Mouse (Mus musculus) inflammation-experienced regulatory T-cells, adult 6 months (primary cell): ENCODE data around the gene Ptprr. TPM values are rescaled to one million over a fixed set of nuclear protein-coding genes. Genes with fewer than 3 reads are reported as not detected.

Experiments used
- ATAC-seq: one replicate; pipeline ENCODE4 v1.8.0; 2017
- polyA plus RNA-seq, 3 experiments: library from polyadenylated mRNA; unstranded; fragments of 100-300 nt; shearing (Covaris generic); gene quantifications; one replicate each; pipeline ENCODE4 v1.2.1; 2017

The Ptprr gene
- polyA plus RNA-seq, 3 experiments from 2014 or later = 0.15 to 0.48 TPM; not detected in 1

DNA sequence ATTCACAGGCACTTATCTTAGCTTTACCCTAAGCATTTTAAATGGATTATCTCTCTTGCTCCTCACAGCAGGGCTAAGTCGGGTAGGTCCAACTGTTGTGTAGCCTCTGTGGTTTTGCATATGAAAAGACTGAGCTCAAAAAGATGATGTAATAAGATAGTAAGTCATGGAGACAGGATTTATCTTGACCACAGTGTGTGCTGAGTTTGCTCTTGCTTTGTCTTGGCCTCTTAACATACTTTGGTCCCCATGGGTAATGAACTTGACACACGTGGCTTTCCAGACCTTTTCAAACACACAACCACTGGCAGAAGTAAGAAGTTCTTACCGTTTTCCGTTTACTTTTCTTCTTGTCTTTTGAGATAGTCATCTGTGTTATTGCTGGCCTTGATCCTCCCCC is 250.3 kb downstream of the Ptprr start:
- ATAC-seq = no peak

DNA sequence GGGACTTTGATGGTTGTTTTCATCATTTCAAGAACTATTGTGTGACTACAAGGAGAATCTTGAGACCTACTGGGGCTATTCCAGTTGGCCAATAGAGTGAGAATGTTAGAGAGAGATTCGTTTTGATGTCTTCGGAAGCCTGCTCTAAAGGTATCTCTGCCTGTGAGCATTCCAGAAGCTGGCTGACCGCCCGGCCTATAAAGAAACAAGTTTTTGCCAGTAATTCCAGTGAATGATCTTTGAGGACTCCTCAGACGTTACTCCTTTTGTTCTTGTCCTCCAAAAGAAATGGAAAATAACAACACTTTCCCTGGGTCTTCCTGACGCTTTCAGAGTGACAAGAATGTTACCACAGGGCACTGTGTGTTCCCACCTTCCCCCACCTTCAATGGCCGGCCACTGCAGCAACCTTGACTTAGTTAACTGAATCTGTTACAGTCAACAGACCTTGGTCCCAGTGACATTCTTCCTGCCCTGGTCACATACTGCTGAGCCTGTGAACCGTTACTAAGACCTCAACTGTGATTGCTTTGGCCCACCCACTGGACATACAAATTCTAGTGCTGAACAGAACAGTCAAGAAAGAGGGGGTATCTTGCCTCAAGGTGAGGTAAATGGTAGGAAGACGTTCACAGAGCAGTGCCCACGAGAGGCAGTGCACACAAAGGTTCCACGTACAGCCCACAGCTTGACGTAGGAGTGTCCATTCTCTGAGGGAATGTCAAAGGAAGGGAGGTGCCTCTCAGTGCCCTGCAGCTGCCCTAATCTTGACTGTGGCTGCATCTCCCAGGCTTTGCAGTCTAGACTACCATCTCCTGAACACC is 252.8 kb downstream of the Ptprr start:
- no peak for ATAC-seq

DNA sequence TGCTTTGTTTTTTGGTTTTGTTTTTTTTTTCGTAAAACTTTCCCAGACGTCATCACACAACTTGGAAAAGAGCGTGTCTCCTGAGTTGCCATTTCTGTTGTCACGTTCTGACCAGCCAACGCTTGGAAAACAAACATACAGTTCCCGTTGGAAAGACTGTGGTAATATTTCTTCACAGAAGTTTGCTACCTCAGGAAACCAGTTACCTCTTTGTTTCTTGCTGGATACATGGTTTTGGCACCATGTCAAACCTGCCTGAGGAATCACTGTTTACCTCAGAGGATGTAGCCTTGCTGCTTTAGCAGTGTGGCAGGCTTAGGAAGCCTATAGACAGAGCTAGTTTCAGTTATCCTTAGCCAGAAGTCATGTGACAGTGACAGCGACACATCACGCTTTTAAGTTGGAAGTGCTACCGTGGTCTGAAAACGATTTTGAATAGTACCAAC is 253.5 kb downstream of the Ptprr start:
- no peak for ATAC-seq

DNA sequence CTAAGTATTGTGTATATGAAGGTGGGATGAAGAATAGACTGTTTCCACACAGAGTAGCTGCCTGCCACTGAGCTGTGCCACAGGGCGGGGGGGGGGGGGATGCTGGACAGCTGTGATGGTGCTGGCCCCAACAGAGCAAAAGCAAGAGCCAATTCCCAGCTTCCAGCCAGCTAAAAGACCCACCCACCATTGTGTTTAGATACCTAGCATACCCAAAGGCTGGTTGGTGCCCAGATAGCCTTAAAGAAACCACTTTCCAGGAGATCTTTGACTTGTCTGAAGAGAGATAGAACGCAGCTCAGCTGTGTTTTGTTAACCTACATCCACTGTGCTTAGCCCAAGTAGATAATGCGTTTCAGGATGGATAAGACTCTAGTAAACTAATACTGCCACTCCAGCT is 254.1 kb downstream of the Ptprr start:
- no peak for ATAC-seq

DNA sequence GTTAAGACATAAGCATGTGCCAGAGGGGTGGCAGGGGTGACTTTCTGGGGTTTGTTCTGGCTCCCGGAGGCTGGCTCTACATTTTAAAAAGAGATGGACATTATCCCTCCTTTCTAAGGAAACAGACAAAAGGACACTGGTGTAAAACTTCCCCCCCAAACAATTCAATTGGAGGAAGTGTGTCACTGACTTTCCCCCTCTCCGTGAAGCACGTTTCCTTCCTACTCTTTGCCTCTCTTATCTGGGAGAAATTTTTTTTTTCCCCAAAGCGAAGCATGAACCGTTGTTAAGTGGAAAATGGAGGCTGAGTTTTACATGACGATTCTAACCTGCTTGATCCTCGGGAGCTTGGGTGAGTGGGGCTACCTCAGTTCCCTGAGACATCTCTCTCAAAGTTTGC is 257.3 kb downstream of the Ptprr start, which contains the start of gene Ptprb:
TSS of gene Ptprb (plus strand) at position 244 of the 400 bp plus-strand sequence.
- ATAC-seq = no peak

DNA sequence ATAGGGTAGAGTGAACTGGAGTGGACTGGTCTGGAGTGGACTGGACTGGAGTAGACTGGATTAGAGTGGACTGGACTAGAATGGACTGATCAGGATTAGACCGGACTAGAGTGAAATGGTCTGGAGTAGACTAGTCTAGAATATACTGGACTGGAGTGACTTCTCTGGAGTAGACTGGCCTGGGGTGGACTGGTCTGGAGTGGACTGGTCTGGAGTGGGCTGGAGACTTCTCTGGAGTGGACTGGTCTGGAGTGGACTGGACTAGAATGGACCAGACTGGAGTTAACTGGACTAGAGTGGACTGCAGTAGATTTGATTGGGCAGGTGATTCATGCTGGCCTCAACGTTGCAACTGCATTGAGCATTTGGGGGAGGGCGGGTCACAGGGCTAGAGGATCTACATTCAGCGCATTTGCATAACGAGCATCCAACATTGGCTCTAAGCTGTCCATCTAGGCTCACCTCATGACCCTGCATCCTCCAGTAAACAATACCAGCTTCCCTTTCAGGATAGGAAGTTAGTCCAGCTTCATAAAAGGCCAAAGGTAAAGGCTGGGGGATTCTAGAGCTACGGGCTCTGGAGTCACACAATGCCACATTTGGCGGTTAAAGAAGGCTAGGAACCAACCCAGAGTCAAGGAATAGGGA is 268.8 kb downstream of the Ptprr start:
- ATAC-seq = no peak

DNA sequence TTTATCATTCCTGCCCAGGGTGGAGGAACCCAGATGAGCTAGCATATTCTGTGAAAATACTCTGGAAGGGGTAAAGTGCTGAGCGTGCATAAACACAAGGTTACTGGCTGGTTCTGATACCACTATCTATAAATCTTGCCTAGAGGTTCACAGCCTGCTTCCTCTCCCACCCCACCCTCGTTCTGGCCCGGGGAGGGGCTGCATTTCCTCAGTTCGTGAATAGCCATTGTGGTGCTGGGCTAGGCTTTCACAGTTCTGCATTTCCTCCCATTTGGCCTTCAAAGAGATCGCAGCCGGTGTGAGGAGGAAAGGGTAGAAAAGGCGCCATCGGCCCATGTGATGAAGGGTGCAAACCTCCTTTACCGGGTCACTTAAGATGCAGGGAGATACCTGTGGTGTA is 270.1 kb downstream of the Ptprr start:
- ATAC-seq = no peak

DNA sequence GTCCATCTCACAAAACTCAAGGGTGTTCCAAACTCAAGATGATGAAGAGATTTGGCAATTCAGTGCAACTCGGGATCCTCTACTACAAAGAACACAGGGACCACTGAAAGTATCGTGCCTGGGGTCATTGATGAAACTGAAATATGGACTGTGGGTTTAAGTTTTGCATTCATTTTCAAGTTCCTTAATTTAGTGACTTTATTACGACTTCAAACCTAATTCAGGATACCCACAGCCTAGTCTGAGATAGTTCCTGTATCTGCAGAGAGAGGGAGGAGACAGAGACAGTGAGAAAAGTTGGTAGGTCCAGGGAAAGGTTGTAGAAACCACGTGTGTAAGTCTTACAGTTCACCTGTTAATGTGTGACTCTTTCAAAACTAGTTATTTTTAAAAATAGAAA is 272.5 kb downstream of the Ptprr start:
- no peak for ATAC-seq

DNA sequence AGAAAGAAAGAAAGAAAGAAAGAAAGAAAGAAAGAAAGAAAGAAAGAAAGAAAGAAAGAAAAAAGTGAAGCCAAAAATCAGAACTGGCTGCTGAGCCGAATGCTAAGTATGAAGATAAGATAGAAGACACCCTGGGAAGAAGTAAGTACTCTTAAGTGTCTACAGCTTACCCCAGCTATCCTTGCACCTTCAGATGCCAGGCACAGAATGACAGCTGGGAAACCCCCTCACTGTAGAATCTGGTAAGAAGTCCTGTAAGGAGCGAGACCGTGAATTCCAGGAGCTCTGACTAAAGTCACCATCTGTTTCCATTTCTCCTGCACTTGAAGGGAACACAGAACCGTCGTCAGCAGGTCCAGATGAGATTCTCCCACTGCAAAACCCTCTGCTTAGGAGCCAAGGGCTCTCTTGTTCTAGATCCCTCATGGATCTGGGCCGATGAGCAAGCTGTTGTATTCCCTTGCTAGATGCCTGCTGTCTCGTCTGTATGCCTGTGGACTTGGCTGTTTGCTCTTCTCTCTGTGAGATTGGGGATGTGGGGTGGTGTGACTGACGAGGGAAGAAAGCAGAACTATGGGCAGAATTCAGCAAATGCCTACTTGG is 273.2 kb downstream of the Ptprr start:
- ATAC-seq = no peak

DNA sequence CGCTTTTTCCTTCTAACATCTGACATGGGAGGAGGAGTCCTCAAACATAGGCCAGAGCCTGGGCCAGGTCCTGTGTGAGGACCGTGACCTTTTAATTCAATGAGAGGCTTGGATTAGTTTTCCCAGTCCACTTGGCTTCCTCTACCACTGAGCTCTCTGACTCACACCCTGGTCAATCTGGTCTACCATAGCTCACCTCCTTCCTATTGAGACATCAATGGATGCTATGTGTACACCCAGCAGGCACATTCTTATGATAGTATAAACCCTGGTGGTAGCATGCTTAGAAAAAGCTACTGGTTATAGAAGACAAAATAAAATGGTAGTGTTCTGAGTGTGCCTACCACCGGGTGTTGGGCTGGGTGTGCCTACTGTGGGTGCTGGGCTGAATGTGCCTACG is 278.4 kb downstream of the Ptprr start:
- no peak for ATAC-seq

DNA sequence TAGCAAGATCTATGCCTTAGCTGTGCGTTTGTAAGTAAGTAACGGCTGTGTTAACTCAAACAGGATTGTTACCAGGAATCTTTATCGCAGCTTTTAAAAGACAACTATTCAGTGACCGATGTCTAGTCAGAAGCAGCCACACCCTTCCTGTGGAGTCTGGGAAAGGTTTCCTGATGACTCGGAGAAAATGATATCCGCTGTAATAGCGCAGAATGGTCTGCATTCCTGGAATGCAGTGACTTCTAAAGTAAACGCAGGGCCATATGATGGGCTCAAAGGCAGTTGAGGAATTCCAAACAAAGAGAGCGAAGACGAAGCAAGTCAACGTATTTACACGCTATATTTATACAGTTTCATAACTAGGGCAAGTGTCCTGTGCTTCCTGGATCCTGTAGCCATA is 279.8 kb downstream of the Ptprr start:
- no peak for ATAC-seq

DNA sequence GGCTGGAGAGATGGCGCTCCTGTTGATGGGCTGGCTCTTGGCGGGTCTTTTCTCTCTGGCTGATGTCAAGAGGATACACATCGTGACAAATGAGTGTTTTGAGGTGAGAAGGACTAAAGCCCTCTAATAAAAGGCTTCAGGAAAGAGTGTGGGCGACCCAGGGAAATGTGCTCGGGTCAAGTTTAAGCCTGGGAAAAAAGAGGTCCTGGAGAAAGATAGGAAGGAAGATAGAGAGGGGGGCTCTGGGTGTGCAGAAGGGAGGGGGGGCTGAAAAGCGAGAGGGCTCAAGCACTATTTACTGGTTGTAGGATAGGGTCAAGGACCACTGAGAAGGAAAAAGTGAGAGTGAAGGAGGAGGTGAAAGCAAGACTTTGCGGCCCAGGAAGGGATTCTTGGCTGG is 282.8 kb downstream of the Ptprr start:
- no peak for ATAC-seq

DNA sequence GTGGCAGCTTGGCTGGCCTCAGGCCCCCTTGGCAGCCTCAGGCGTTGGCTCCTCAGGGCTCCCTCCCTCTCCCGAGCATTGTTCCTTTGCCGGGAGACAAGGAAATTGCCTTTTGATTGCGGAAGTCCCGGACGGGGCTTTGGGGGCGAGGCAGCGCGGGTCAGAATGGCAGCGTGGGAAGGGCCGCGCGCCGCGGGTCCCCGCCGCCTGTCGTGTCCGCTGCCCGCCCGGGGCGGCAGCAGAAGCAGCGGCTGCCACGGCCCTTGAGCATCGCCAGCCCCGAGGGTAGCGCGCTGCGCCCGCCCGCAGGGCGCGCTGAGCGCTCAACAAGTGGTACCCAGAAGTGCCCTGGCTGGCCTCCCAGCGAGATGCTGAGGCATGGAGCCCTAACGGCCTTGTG is 283.2 kb downstream of the Ptprr start:
- ATAC-seq = no peak

DNA sequence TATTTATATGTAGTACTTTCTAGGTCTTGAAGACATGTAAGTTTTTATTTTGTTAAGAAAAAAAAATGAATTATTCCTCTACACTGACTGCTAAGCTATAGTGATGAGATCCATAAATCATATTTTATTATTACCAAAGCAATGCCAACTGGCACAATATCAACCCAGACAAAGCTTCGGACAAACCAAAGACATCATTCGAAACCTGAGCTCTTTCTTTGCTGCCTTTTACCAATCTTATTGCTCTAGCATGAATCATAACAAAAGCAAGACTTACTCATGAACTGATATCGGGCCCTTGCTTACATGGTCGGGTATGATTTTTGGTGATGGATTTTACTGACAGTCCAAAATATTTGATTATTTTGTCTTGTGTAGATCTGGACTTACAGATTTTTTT is 286.3 kb downstream of the Ptprr start:
- no peak for ATAC-seq

DNA sequence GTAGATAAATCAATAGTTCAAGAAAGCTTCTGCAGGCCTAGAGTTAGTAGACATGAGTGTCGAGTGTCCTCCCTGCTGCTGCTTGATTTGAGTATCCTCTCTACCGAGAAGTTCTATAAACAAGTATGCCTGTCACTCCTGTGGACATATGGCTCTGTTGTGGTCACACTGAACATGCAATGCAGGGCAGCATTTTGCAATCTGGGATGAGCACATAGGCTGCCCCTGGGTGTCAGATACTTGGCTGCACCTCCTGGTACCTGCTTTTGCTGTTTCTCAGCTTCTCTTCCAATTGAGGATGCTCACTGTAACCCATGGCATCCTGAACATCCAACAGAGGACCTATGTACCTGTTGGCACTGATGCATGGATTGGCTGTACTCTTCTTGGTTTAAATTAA is 291.4 kb downstream of the Ptprr start:
- ATAC-seq = no peak

DNA sequence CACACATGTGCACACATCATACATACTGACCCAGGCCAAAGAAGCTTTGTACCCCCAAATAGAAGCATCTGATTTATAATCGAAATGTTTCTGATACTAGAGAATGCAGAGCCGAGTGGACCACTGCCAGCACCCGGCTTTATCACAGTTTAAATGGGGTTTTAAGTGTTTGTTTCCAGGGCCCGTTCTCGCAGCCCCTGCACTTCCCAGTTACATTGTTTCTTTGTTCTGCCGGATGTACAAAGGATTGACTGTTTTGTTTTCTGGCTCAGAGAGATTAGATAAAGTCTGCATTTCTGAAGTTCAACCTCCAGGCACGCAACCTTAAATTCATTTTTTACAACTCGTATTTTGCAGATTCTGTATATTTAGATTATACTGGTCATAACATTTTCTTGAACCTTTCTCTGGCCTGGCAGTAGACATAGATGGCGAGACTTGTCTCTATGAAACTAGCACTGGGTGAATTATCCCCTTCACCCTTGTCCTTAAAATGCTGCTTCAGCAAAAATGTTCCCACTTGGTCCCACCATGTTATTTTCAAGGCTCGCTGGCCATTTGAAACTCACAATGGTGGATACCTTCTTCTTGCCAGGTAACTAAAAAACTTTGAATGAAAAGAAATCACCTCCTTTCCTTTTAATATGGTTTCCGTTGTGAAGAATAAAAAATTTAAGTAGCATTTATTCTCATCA is 292.6 kb downstream of the Ptprr start:
- ATAC-seq = no peak

DNA sequence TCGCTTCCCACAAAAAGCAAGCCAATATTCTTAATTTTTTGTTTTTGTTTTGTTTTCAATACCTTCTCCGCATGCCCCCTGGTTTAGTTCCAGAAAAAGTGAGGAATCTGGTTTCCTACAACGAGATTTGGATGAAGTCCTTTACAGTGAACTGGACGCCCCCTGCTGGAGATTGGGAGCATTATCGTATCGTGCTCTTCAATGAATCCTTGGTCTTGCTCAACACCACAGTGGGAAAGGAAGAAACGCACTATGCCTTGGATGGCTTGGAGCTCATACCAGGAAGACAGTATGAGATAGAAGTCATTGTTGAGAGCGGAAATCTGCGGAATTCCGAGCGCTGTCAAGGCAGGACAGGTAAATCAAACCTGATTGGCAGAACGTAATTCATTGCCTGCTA is 301.2 kb downstream of the Ptprr start:
- no peak for ATAC-seq

Other genes with a start within 250 kb of the Ptprr start
- gene Tspan8, start 201.4 kb upstream of the Ptprr start, polyA plus RNA-seq = 1 to 10 TPM in 1 of 3 experiments, not detected in 2; 1.2 TPM
- gene 4933416C03Rik, start 95.7 kb downstream of the Ptprr start, polyA plus RNA-seq = under 1 TPM in 1 of 3 experiments, not detected in 2; 0.56 TPM